Mouse (Mus musculus) intestine, embryonic 15.5 days (tissue): Measurements from ENCODE around the gene Paxx. TPM values are rescaled to one million over a fixed set of nuclear protein-coding genes. Genes with fewer than 3 reads are reported as not detected.

Experiments used
- ATAC-seq: fragments of 200-750 bp; cut with Nextera tagmentation; 2 replicates; pipeline ENCODE4 v1.8.0; 2017; ENCODE audit warnings: moderate TSS enrichment, moderate library complexity
- H3K27ac ChIP-seq: fragments of 300-500 bp; sonication (generic); 2 replicates; pipeline ENCODE4 v1.5.1; 2015; ENCODE audit warnings: mild to moderate bottlenecking, inconsistent platforms
- H3K27me3 ChIP-seq: fragments of 300-500 bp; sonication (generic); replicated peaks from 2 replicates; pipeline ENCODE4 v1.6.1; 2015; ENCODE audit warnings: inconsistent platforms
- H3K36me3 ChIP-seq: fragments of 300-500 bp; sonication (generic); 2 replicates; pipeline ENCODE4 v1.6.1; 2015; ENCODE audit warnings: inconsistent platforms
- H3K4me1 ChIP-seq: fragments of 300-500 bp; sonication (generic); replicated peaks from 2 replicates; pipeline ENCODE4 v1.6.1; 2015; ENCODE audit warnings: inconsistent platforms
- H3K4me2 ChIP-seq: fragments of 300-500 bp; sonication (generic); replicated peaks from 2 replicates; pipeline ENCODE4 v1.6.1; 2015; ENCODE audit warnings: mild to moderate bottlenecking, inconsistent platforms
- H3K4me3 ChIP-seq: fragments of 300-500 bp; sonication (generic); replicated peaks from 2 replicates; pipeline ENCODE4 v1.5.1; 2015; ENCODE audit warnings: inconsistent platforms
- H3K9ac ChIP-seq: fragments of 300-500 bp; sonication (generic); 2 replicates; pipeline ENCODE4 v1.6.1; 2015; ENCODE audit warnings: inconsistent platforms
- H3K9me3 ChIP-seq: fragments of 300-500 bp; sonication (generic); 2 replicates; pipeline ENCODE4 v1.6.1; 2016; ENCODE audit warnings: inconsistent platforms
- WGBS: fragments of 180-500 bp; shearing (Covaris S2); methylation state at CpG from one replicate; pipeline ENCODE4 v1.1.7; 2015; 5-methylcytosine and 5-hydroxymethylcytosine counted together
- polyA plus RNA-seq: library from polyadenylated mRNA; unstranded; fragments of >200 nt; fragmentation: Nextera tagmentation; extraction: Ambion mirVana; gene quantifications from 2 replicates; pipeline ENCODE4 v1.2.1, GENCODE M21; 2015

The Paxx gene
- polyA plus RNA-seq, 1 experiment from 2014 or later: 28.0 TPM

DNA sequence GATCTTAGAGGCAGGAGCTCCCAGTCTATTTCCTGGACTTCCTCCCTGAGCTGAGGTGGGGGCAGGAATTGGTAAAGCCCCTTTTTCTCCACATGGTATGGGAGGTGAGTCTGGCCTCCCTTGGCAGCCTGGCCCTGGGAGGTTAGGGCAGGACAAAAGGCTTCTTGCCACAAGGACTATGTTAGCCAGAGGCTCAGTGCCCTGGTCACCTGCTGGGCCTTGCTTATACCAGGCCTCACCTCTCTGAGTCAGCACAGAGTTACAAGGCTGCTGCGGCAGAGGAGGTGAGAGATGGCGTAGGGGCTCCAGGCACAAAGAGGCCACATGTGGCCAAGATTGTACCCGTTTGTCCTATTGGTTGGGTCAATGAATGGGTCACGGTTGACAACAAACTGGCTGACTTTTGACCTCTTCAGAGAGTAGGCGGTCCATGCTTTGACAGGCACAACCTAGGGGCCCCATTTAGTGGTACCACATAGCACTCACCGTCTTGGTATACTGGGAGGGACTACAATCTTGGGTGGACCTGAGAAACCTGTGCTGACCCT, 29.5 kb downstream of the Paxx start:
- H3K4me1 ChIP-seq: 0 out of 2 replicates have a peak, but pooled peaks cover 5% of the 10 kb centered on the region
- no peak overlapping the region for H3K4me3 ChIP-seq
- no peak overlapping the region for H3K9ac ChIP-seq
- no peak overlapping the region for H3K4me2 ChIP-seq
- H3K36me3 ChIP-seq: no peaks in the 10 kb centered on the region
- no peak for ATAC-seq
- H3K27ac ChIP-seq: no peak overlapping the region
- H3K9me3 ChIP-seq: no peaks in the 10 kb centered on the region
- peaks cover 8% of the 10 kb centered on the region for H3K27me3 ChIP-seq
- WGBS: 74% methylated on average over 6 of the region's 6 CpGs

- Histone ChIP-seq H3K4me3 (no peak overlapping the region), H3K4me2 (no peak overlapping the region), H3K9ac (no peak overlapping the region), H3K27me3 (peaks cover 14% of the 10 kb centered on the region), H3K36me3 (no peaks in the 10 kb centered on the region), H3K4me1 (0 out of 2 replicates have a peak, but pooled peaks cover 5% of the 10 kb centered on the region), H3K9me3 (no peaks in the 10 kb centered on the region), H3K27ac (no peak overlapping the region)
- 72% methylated on average over 17 of the region's 17 CpGs for WGBS
- no peak for ATAC-seq
These were observed 30.3 kb downstream of the Paxx start for GRCm38 (mm10) chr2:25430395-25431233.

DNA sequence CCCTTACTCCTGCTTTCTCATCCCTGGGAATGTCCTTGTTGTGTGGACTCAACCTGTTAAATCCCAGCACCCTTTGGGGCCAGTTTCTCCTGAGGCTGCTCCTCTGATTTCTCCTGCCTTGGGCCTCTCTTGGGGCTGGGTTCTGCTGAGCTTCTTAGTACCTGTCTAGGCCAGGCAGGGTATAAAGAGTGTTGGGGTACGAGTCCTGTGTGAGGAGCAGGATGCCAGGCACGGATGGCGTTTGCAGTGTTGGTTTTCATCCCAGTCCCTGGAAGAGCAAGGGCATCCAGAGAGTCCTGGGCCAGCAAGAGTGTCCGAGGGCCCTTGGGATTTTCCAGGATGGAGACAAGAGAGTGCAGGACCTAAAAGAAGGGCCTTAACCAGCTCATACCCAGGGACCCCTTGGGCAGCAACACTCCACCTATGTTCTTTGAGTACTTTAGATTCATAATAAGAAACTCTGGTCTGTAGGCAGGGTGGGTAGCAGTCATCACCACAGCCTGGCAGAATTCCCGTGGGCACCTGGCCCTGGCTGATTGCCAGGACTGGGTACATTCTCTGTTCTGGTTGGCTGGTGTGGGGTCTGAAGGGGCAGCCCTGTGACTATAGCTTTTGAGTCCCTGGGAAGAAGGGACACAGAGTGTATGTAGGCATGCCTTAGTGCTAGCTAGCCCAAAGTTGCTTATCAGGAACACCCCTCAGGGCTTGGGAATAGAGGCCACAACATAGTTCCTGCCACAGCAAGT, 31.3 kb downstream of the Paxx start:
- no peak overlapping the region for H3K4me3 ChIP-seq
- H3K9me3 ChIP-seq: no peaks in the 10 kb centered on the region
- no peak for ATAC-seq
- peak overlapping the region; percentile 97 for H3K4me2 ChIP-seq
- no peak overlapping the region for H3K9ac ChIP-seq
- peaks cover 24% of the 10 kb centered on the region for H3K27me3 ChIP-seq
- 0 out of 2 replicates have a peak, but pooled peaks cover 5% of the 10 kb centered on the region for H3K4me1 ChIP-seq
- no peaks in the 10 kb centered on the region for H3K36me3 ChIP-seq
- 67% methylated on average over 5 of the region's 5 CpGs for WGBS
- no peak overlapping the region for H3K27ac ChIP-seq

DNA sequence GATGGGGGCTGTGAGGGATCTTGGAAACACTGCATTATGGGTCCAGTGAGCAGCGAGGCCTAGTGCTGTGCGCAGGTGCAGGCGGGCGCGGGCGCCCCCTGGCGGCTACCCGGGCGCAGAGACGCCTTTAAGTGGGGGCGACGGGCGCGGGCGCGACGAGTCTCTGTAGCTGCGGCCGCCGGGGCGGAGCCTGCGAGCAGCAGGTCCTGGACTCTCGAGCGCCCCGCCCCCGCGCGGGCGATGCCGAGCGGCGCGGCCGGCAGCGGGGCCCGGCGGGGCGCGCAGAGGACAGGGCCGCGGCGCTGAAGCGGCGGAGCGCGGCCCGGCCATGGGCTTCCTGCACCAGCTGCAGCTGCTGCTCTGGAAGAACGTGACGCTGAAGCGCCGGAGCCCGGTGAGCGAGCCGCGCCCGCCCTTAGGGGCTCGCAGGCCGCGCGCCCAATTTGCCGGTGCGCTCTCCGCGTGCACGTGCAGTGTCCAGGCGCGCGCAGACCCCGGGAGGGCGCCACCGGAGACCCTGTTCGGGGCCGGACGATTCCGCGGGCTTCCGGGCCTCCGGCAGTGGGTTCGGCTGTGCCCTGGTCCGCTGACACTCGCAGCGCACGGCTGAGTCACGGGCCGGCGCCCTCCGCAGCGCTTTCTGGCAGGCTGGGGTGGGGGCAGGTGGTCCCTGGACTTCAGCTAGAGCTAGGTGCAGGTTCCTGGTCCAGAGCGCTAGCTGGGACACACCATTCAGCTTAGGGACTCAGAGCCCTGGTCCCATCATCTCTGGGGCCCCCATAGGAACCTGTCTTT, 32.3 kb downstream of the Paxx start, which contains the start of gene Abca2:
Gene Abca2, plus strand, starts transcription at position 262 of the 795 bp plus-strand sequence.
- Histone ChIP-seq H3K27ac (no peak within 1 kb of the TSS), H3K4me3 (peak within 1 kb of the TSS; percentile 71), H3K36me3 (no peaks in the 10 kb centered on the region), H3K9me3 (no peaks in the 10 kb centered on the region), H3K9ac (peak within 1 kb of the TSS; percentile 69), H3K4me1 (0 out of 2 replicates have a peak, but pooled peaks cover 5% of the 10 kb centered on the region), H3K27me3 (peaks cover 28% of the 10 kb centered on the region), H3K4me2 (peak within 1 kb of the TSS; percentile 97)
- WGBS: under 1% methylated on average over 81 of the region's 89 CpGs
- peak; percentile 94 for ATAC-seq

- Histone ChIP-seq H3K36me3 (no peaks in the 10 kb centered on the region), H3K27ac (no peak overlapping the region), H3K9me3 (no peaks in the 10 kb centered on the region), H3K9ac (no peak overlapping the region), H3K27me3 (peaks cover 30% of the 10 kb centered on the region), H3K4me3 (no peak overlapping the region), H3K4me1 (0 out of 2 replicates have a peak, but pooled peaks cover 5% of the 10 kb centered on the region), H3K4me2 (no peak overlapping the region)
- ATAC-seq: no peak
- 89% methylated on average over 5 of the region's 5 CpGs for WGBS
These were observed 33.6 kb downstream of the Paxx start for GRCm38 (mm10) chr2:25427256-25427655.

- no peak for ATAC-seq
- Histone ChIP-seq H3K4me3 (no peak overlapping the region), H3K4me2 (no peak overlapping the region), H3K27ac (no peak overlapping the region), H3K27me3 (peaks cover 30% of the 10 kb centered on the region), H3K4me1 (0 out of 2 replicates have a peak, but pooled peaks cover 5% of the 10 kb centered on the region), H3K36me3 (no peaks in the 10 kb centered on the region), H3K9ac (no peak overlapping the region), H3K9me3 (no peaks in the 10 kb centered on the region)
- 34% methylated on average over 5 of the region's 5 CpGs for WGBS
These were observed 34.1 kb downstream of the Paxx start for GRCm38 (mm10) chr2:25426721-25427191.

DNA sequence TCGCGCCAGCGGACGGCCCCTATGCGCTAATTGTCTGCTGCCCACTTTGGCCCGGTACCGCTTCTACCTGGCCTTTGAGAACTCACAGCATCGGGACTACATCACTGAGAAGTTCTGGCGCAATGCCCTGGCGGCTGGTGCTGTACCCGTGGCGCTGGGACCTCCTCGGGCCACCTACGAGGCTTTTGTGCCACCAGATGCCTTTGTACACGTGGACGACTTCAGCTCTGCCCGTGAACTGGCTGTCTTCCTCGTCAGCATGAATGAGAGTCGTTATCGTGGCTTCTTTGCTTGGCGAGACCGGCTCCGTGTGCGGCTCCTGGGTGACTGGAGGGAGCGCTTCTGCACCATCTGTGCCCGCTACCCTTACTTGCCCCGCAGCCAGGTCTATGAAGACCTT, 35.4 kb downstream of the Paxx start:
- H3K4me3 ChIP-seq: no peak overlapping the region
- no peak overlapping the region for H3K4me2 ChIP-seq
- 0 out of 2 replicates have a peak, but pooled peaks cover 5% of the 10 kb centered on the region for H3K4me1 ChIP-seq
- H3K36me3 ChIP-seq: no peaks in the 10 kb centered on the region
- no peak for ATAC-seq
- no peaks in the 10 kb centered on the region for H3K9me3 ChIP-seq
- no peak overlapping the region for H3K9ac ChIP-seq
- no peak overlapping the region for H3K27ac ChIP-seq
- 59% methylated on average over 27 of the region's 27 CpGs for WGBS
- peaks cover 30% of the 10 kb centered on the region for H3K27me3 ChIP-seq

GRCm38 (mm10) chr2:25423626-25424025, 37.3 kb downstream of the Paxx start:
- 53% methylated on average over 1 of the region's 1 CpGs for WGBS
- no peak for ATAC-seq
- Histone ChIP-seq H3K4me1 (0 out of 2 replicates have a peak, but pooled peaks cover 2% of the 10 kb centered on the region), H3K4me2 (no peak overlapping the region), H3K9me3 (no peaks in the 10 kb centered on the region), H3K4me3 (no peak overlapping the region), H3K27me3 (peaks cover 25% of the 10 kb centered on the region), H3K9ac (no peak overlapping the region), H3K27ac (no peak overlapping the region), H3K36me3 (no peaks in the 10 kb centered on the region)

DNA sequence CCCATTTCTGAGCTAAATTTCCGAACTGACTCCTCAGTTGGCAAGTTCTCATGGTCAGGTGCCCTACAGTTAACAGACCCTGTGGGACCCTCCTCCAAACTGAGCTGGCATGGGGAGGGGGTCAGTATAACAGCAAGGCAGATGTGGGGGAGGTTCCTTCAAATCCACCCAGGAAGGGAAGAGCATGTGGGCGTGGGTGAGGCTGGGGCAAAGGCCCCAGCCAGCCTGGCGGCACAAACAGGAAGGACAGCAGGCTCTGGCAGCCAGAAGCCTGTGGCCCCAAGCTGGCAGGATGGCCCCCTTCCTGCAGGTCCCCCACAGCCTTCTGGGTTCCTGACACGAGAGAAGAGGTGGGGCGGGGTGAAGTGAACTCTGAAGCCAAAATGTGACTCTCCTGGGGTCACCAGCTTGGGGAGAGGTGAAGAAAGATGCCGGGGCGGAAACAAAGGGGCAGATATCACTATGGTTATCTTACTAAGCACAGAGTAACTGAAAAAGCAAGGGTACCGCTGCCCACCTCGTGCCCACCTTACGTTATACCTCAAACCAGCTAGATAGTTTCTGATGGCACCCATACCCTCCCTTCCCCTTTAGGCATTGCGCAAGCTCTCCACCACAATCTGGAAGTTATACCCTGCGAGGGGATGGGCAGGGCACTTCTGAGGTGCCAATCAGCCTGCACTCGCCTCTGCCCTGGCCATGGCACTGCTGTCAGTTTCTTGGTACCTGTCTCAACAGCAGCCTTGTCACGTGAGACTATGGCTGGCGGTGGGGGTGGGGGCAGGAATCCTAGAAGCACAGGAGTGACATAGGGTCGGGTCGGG, 38.1 kb downstream of the Paxx start, which contains the start of gene Fut7:
Gene Fut7, plus strand, starts transcription at position 681 of the 824 bp plus-strand sequence.
- peaks cover 25% of the 10 kb centered on the region for H3K27me3 ChIP-seq
- no peak within 1 kb of the TSS for H3K27ac ChIP-seq
- no peaks in the 10 kb centered on the region for H3K36me3 ChIP-seq
- no peak within 1 kb of the TSS for H3K4me2 ChIP-seq
- no peak within 1 kb of the TSS for H3K4me3 ChIP-seq
- no peaks in the 10 kb centered on the region for H3K4me1 ChIP-seq
- WGBS: 53% methylated on average over 17 of the region's 17 CpGs
- H3K9me3 ChIP-seq: no peaks in the 10 kb centered on the region
- no peak for ATAC-seq
- H3K9ac ChIP-seq: no peak within 1 kb of the TSS

GRCm38 (mm10) chr2:25421896-25422295, 39.0 kb downstream of the Paxx start:
- H3K4me3 ChIP-seq: no peak overlapping the region
- H3K4me1 ChIP-seq: no peaks in the 10 kb centered on the region
- H3K36me3 ChIP-seq: no peaks in the 10 kb centered on the region
- H3K9ac ChIP-seq: no peak overlapping the region
- no peak overlapping the region for H3K27ac ChIP-seq
- H3K9me3 ChIP-seq: no peaks in the 10 kb centered on the region
- 22% methylated on average over 3 of the region's 3 CpGs for WGBS
- peaks cover 25% of the 10 kb centered on the region for H3K27me3 ChIP-seq
- no peak for ATAC-seq
- H3K4me2 ChIP-seq: no peak overlapping the region

- H3K36me3 ChIP-seq: no peaks in the 10 kb centered on the region
- H3K27ac ChIP-seq: no peak overlapping the region
- H3K9me3 ChIP-seq: no peaks in the 10 kb centered on the region
- no peak for ATAC-seq
- no peak overlapping the region for H3K4me2 ChIP-seq
- no peaks in the 10 kb centered on the region for H3K27me3 ChIP-seq
- WGBS: 35% methylated on average over 3 of the region's 3 CpGs
- no peaks in the 10 kb centered on the region for H3K4me1 ChIP-seq
- no peak overlapping the region for H3K4me3 ChIP-seq
- H3K9ac ChIP-seq: no peak overlapping the region
These were observed 43.5 kb downstream of the Paxx start for GRCm38 (mm10) chr2:25417426-25417825.
